Mouse (Mus musculus) ZHBTc4 (cell line): ENCODE measurements around the gene Cst7.

Source experiments
- DNase-seq: peaks from one replicate; pipeline ENCODE4 v3.0.0-alpha.2; 2011; ENCODE audit warnings: low read depth, low spot score

The Cst7 gene

GRCm38 (mm10) chr2:150627140-150627539 is 56.9 kb downstream of the Cst7 start:
- DNase-seq = no peak
